Mouse (Mus musculus) C2C12 (cell line): ENCODE results near the gene Calhm2. TPM values are rescaled to one million over a fixed set of nuclear protein-coding genes. Genes with fewer than 3 reads are reported as not detected.
"Not testable (repeated sequence)": the region's sequence is repeated elsewhere in the genome, so short reads cannot be mapped to it uniquely, and the experiment has no call there.

Experiments
- H3K27me3 ChIP-seq: one replicate; pipeline ENCODE4 v1.6.1; 2011; ENCODE audit not compliant: control insufficient read depth, insufficient read depth, insufficient read length
- H3K36me3 ChIP-seq: one replicate; pipeline ENCODE4 v1.6.1; 2011; ENCODE audit not compliant: control insufficient read depth, insufficient read depth
- H3K4me3 ChIP-seq: one replicate; pipeline ENCODE4 v1.5.1; 2011; ENCODE audit warnings: mild to moderate bottlenecking, control low read depth; ENCODE audit not compliant: poor library complexity, insufficient read depth, severe bottlenecking
- H3K79me2 ChIP-seq: one replicate; pipeline ENCODE4 v1.6.1; 2011; ENCODE audit not compliant: control insufficient read depth, insufficient read depth
- H3K79me3 ChIP-seq: one replicate; pipeline ENCODE4 v1.6.1; 2011; ENCODE audit warnings: low read depth, control low read depth
- H3ac ChIP-seq: one replicate; pipeline ENCODE3; 2011; ENCODE audit warnings: low read depth; ENCODE audit not compliant: control insufficient read depth, insufficient read length
- CEBPB ChIP-seq: IDR thresholded peaks from one replicate; pipeline ENCODE4 v1.6.1; 2011; ENCODE audit warnings: low read depth, mild to moderate bottlenecking, control low read depth, moderate library complexity
- CTCF ChIP-seq: IDR thresholded peaks from one replicate; pipeline ENCODE4 v1.5.1; 2011; ENCODE audit not compliant: control insufficient read depth, insufficient read depth, insufficient read length
- FOSL1 ChIP-seq: IDR thresholded peaks from one replicate; pipeline ENCODE4 v1.8.0; 2011; ENCODE audit warnings: mild to moderate bottlenecking, low read length; ENCODE audit not compliant: poor library complexity, insufficient read depth, severe bottlenecking
- MAX ChIP-seq: IDR thresholded peaks from one replicate; pipeline ENCODE4 v1.6.1; 2011; ENCODE audit warnings: mild to moderate bottlenecking, control low read depth
- MYOD1 ChIP-seq: IDR thresholded peaks from one replicate; pipeline ENCODE4 v1.6.1; 2011; ENCODE audit warnings: low read depth; ENCODE audit not compliant: control insufficient read depth, insufficient read length
- MYOG ChIP-seq: IDR thresholded peaks from one replicate; pipeline ENCODE4 v1.6.1; 2011; ENCODE audit not compliant: control insufficient read depth, insufficient read length; ENCODE audit errors: extremely low read depth
- USF1 ChIP-seq: IDR thresholded peaks from one replicate; pipeline ENCODE4 v1.6.1; 2011; ENCODE audit warnings: low read depth, mild to moderate bottlenecking, control low read depth, moderate library complexity
- polyA plus RNA-seq: library from polyadenylated mRNA; unstranded; fragments of >200 nt; fragmentation: generic; extraction: Trizol; gene quantifications from one replicate; pipeline ENCODE4 v1.2.1, GENCODE M21; 2012; ENCODE audit warnings: missing spikeins

Calhm2 gene
- polyA plus RNA-seq, 1 experiment = 1.5 TPM

DNA sequence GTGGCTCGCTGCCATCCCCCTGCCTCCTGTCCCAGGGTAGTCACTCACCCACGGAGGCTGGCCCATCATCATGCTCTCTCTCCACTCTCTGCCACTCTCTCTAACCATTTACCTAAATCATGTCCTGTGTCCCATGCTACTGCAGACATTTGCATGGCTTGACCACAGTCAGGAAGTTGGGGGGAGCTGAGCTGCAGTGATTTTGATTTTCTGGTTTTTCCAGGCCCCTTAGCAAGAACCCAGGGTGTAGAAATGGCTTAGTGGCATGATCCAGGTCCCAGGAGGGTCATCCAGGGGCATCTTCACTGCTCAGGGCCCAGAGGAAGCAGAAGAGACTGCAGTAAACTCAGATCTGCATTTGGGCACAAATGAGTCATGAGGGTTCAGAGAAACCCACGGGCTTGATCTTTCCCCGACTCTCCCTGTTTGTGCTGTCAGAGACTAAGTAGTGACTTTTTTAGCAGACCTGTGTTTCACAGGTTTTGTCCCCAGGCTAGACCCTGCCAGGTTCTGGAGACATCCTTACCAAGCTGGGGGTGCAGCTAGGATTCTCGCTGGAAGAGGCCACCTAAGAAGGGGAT, 10.3 kb upstream of the Calhm2 start:
- no peaks in the 10 kb centered on the region for H3K79me3 ChIP-seq
- TF ChIP-seq MYOD1 (no peak), MYOG (no peak), MAX (no peak), CTCF (no peak), CEBPB (no peak), USF1 (no peak), FOSL1 (no peak)
- H3ac ChIP-seq = no peak overlapping the region
- H3K36me3 ChIP-seq = no peaks in the 10 kb centered on the region
- peaks cover 5% of the 10 kb centered on the region for H3K27me3 ChIP-seq
- H3K4me3 ChIP-seq = no peak overlapping the region
- no peaks in the 10 kb centered on the region for H3K79me2 ChIP-seq

DNA sequence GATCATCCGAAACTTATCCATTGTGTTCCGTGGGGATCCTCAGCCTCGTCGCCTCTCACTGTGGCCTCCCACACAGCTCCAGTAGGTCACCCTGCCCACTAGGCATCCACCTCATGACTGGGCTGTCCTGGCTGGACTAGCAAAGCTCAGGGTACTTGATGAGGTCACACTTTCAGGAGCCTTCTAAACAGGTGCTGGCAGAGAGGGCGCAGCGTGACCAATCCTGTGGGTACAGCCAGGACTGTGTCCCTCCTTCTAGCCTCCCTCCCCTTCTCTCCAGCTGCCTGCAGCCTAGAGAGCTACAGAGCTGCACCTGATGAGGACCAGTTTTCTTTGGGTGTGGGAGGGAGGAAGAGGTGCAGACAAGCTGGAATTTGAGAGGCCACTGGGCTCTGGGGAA, 6.1 kb upstream of the Calhm2 start, which contains the start of gene Calhm1:
Calhm1 (minus strand) TSS at position 101 of the 400 bp plus-strand sequence.
- Histone ChIP-seq H3K36me3 (no peaks in the 10 kb centered on the region), H3ac (no peak within 1 kb of the TSS), H3K27me3 (no peaks in the 10 kb centered on the region), H3K79me3 (no peaks in the 10 kb centered on the region), H3K79me2 (no peaks in the 10 kb centered on the region), H3K4me3 (no peak within 1 kb of the TSS)
- TF ChIP-seq USF1 = no peak
- no peak for TF ChIP-seq MYOG
- TF ChIP-seq MAX = no peak
- TF ChIP-seq FOSL1 = no peak
- no peak for TF ChIP-seq MYOD1
- TF ChIP-seq CEBPB = no peak
- TF ChIP-seq CTCF = no peak

DNA sequence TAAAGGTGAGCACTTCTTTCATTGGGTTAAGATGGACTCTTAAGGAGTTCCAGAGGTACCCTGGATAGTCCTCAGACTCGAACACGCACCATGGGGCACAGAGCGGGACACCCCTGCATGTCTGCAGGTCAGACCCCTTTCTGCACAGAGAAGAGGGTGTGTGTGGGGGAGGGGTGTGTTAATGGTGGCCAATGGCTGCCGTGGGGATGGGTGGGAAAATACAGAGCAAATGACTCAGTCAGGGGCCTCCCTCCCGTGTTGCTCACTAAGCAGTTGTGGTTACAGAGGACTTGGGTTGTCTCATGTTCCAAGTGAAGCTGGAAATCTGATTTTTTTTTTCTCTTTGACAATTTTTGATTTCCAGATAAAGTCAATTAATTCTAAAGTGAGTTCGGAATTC, 4.3 kb upstream of the Calhm2 start:
- H3K4me3 ChIP-seq = no peak overlapping the region
- no peaks in the 10 kb centered on the region for H3K27me3 ChIP-seq
- TF ChIP-seq MAX = no peak
- TF ChIP-seq USF1 = no peak
- TF ChIP-seq FOSL1 = no peak
- no peak for TF ChIP-seq MYOD1
- TF ChIP-seq CEBPB = no peak
- no peak for TF ChIP-seq MYOG
- no peak for TF ChIP-seq CTCF
- no peaks in the 10 kb centered on the region for H3K36me3 ChIP-seq
- no peak overlapping the region for H3ac ChIP-seq
- no peaks in the 10 kb centered on the region for H3K79me3 ChIP-seq
- H3K79me2 ChIP-seq = no peaks in the 10 kb centered on the region

- H3K4me3 ChIP-seq, H3K79me2 ChIP-seq, H3K36me3 ChIP-seq, H3ac ChIP-seq, H3K79me3 ChIP-seq, H3K27me3 ChIP-seq: not testable (repeated sequence)
These were observed 1.5 kb upstream of the Calhm2 start for GRCm38 (mm10) chr19:47139611-47140010.

GRCm38 (mm10) chr19:47137051-47137581, 978 bp downstream of the Calhm2 start:
- Histone ChIP-seq H3K79me2 (no peaks in the 10 kb centered on the region), H3K79me3 (no peaks in the 10 kb centered on the region), H3ac (no peak overlapping the region), H3K27me3 (no peaks in the 10 kb centered on the region), H3K4me3 (no peak overlapping the region), H3K36me3 (peaks cover 5% of the 10 kb centered on the region)
- TF ChIP-seq FOSL1 (no peak), CEBPB (no peak), CTCF (no peak), MYOD1 (no peak), MAX (no peak), MYOG (no peak), USF1 (no peak)

DNA sequence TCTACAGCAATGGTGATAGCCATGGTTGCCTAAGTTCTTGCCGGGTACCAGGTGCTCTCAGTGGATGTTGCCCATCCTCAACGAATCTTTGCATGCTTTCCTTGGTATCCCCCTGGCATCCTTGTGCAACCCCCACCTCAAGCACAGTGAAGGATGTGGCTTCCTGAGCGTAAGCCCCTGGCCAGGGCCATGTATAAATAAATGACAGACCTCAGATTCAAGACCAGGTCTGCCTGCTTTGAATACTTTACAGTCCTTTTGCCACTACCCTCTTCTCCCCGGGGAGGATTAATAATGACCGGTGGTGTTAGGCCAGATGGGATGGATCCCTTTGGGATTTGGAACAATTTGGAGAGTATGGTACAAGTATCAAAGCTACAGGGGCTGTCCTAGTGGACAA, 1.9 kb downstream of the Calhm2 start:
- Histone ChIP-seq H3K79me2 (no peaks in the 10 kb centered on the region), H3ac (no peak overlapping the region), H3K36me3 (peaks cover 14% of the 10 kb centered on the region), H3K27me3 (no peaks in the 10 kb centered on the region), H3K79me3 (no peaks in the 10 kb centered on the region), H3K4me3 (no peak overlapping the region)
- TF ChIP-seq CTCF = no peak
- no peak for TF ChIP-seq USF1
- TF ChIP-seq MYOG = no peak
- TF ChIP-seq FOSL1 = no peak
- no peak for TF ChIP-seq MAX
- no peak for TF ChIP-seq CEBPB
- no peak for TF ChIP-seq MYOD1
